Mouse (Mus musculus) midbrain, embryonic 11.5 days (tissue): Measurements from ENCODE around the gene D17H6S53E. TPM values are rescaled to one million over a fixed set of nuclear protein-coding genes. Genes with fewer than 3 reads are reported as not detected.

ENCODE experiments used
- ATAC-seq: fragments of 200-750 bp; cut with Nextera tagmentation; 2 replicates; pipeline ENCODE4 v1.8.0; 2017; ENCODE audit warnings: moderate TSS enrichment, moderate library complexity; ENCODE audit not compliant: low FRiP score
- DNase-seq: peaks from one replicate; pipeline ENCODE4 v3.0.0; 2015; ENCODE audit warnings: low spot score; ENCODE audit errors: missing footprints
- H3K27ac ChIP-seq: fragments of 300-500 bp; sonication (generic); 2 replicates; pipeline ENCODE4 v1.5.1; 2014; ENCODE audit warnings: low read depth, low read length
- H3K27me3 ChIP-seq: fragments of 300-500 bp; sonication (generic); 2 replicates; pipeline ENCODE4 v1.6.1; 2014; ENCODE audit warnings: mild to moderate bottlenecking, low read length, moderate library complexity, mixed read lengths; ENCODE audit not compliant: control insufficient read depth, insufficient read depth
- H3K36me3 ChIP-seq: fragments of 300-500 bp; sonication (generic); 2 replicates; pipeline ENCODE4 v1.6.1; 2014; ENCODE audit warnings: mild to moderate bottlenecking, low read length, moderate library complexity, mixed read lengths; ENCODE audit not compliant: control insufficient read depth, insufficient read depth
- H3K4me1 ChIP-seq: fragments of 300-500 bp; sonication (generic); 2 replicates; pipeline ENCODE4 v1.6.1; 2014; ENCODE audit warnings: low read length; ENCODE audit not compliant: control insufficient read depth, insufficient read depth
- H3K4me2 ChIP-seq: fragments of 300-500 bp; sonication (generic); 2 replicates; pipeline ENCODE4 v1.6.1; 2014; ENCODE audit warnings: mild to moderate bottlenecking, moderate library complexity
- H3K4me3 ChIP-seq: fragments of 300-500 bp; sonication (generic); 2 replicates; pipeline ENCODE4 v1.5.1; 2014; ENCODE audit warnings: low read depth, low read length
- H3K9ac ChIP-seq: fragments of 300-500 bp; sonication (generic); 2 replicates; pipeline ENCODE4 v1.6.1; 2014; ENCODE audit warnings: low read length
- H3K9me3 ChIP-seq: fragments of 300-500 bp; sonication (generic); 2 replicates; pipeline ENCODE4 v1.6.1; 2016; ENCODE audit warnings: low read length; ENCODE audit not compliant: control insufficient read depth
- WGBS: fragments of 180-500 bp; shearing (Covaris S2); extraction: QIAGEN DNeasy Blood & Tissue Kit; methylation state at CpG from one replicate; pipeline ENCODE4 v1.1.7; 2014; 5-methylcytosine and 5-hydroxymethylcytosine counted together
- polyA plus RNA-seq: library from polyadenylated mRNA; unstranded; fragments of >200 nt; fragmentation: Nextera tagmentation; extraction: Ambion mirVana; gene quantifications from 2 replicates; pipeline ENCODE4 v1.2.1, GENCODE M21; 2014

Gene D17H6S53E
- polyA plus RNA-seq, 1 experiment from 2014 or later, result 8.1 TPM

GRCm38 (mm10) chr17:35152121-35152520 is 25.9 kb downstream of the D17H6S53E start:
- ATAC-seq (no peak), DNase-seq (no peak)
- no peak overlapping the region for H3K4me3 ChIP-seq
- peaks cover 67% of the 10 kb centered on the region for H3K36me3 ChIP-seq
- no peak overlapping the region for H3K4me2 ChIP-seq
- no peak overlapping the region for H3K27ac ChIP-seq
- H3K9ac ChIP-seq, result no peak overlapping the region
- H3K4me1 ChIP-seq, result no peaks in the 10 kb centered on the region
- H3K9me3 ChIP-seq, result no peaks in the 10 kb centered on the region
- no peaks in the 10 kb centered on the region for H3K27me3 ChIP-seq
- 96% methylated on average over 4 of the region's 4 CpGs for WGBS

DNA sequence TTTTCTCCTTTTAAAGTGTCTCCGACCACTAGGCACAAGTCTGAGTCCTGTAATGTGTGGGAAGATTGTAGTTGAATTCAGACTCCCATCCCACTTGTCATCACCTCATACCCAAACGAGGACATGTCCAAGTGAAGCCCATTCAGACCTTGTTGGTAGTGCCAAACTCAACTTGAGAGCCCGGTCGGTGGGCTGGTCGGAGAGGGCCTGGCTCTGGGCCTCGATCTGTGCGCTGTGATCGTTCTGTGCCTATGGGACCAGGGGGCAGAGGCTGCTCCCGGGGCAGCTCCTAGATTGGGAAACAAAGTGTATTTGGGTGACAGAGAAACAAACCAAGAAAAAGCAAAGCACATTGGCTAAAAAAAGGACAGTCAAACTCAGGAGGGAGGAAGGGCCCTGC is 26.9 kb downstream of the D17H6S53E start:
- ATAC-seq, result no peak
- peaks cover 76% of the 10 kb centered on the region for H3K36me3 ChIP-seq
- H3K9ac ChIP-seq, result no peak overlapping the region
- H3K9me3 ChIP-seq, result no peaks in the 10 kb centered on the region
- H3K27ac ChIP-seq, result no peak overlapping the region
- H3K27me3 ChIP-seq, result no peaks in the 10 kb centered on the region
- H3K4me2 ChIP-seq, result no peak overlapping the region
- 94% methylated on average over 9 of the region's 9 CpGs for WGBS
- no peak for DNase-seq
- no peaks in the 10 kb centered on the region for H3K4me1 ChIP-seq
- no peak overlapping the region for H3K4me3 ChIP-seq

GRCm38 (mm10) chr17:35153931-35154330 is 27.8 kb downstream of the D17H6S53E start:
- no peak overlapping the region for H3K27ac ChIP-seq
- no peak overlapping the region for H3K4me3 ChIP-seq
- no peak overlapping the region for H3K9ac ChIP-seq
- ATAC-seq, result no peak
- no peaks in the 10 kb centered on the region for H3K4me1 ChIP-seq
- peaks cover 84% of the 10 kb centered on the region for H3K36me3 ChIP-seq
- no peak for DNase-seq
- H3K4me2 ChIP-seq, result no peak overlapping the region
- 92% methylated on average over 4 of the region's 4 CpGs for WGBS
- H3K9me3 ChIP-seq, result no peaks in the 10 kb centered on the region
- no peaks in the 10 kb centered on the region for H3K27me3 ChIP-seq

GRCm38 (mm10) chr17:35154616-35155015 is 28.4 kb downstream of the D17H6S53E start:
- Histone ChIP-seq H3K4me3 (no peak overlapping the region), H3K9me3 (no peaks in the 10 kb centered on the region), H3K27ac (no peak overlapping the region), H3K4me2 (no peak overlapping the region), H3K27me3 (no peaks in the 10 kb centered on the region), H3K9ac (no peak overlapping the region), H3K36me3 (peaks cover 83% of the 10 kb centered on the region), H3K4me1 (no peaks in the 10 kb centered on the region)
- 75% methylated on average over 7 of the region's 7 CpGs for WGBS
- DNase-seq (no peak), ATAC-seq (no peak)

GRCm38 (mm10) chr17:35155451-35155850 is 29.3 kb downstream of the D17H6S53E start:
- no peaks in the 10 kb centered on the region for H3K4me1 ChIP-seq
- no peak overlapping the region for H3K4me2 ChIP-seq
- no peak overlapping the region for H3K9ac ChIP-seq
- H3K9me3 ChIP-seq, result no peaks in the 10 kb centered on the region
- H3K27me3 ChIP-seq, result no peaks in the 10 kb centered on the region
- DNase-seq (no peak), ATAC-seq (no peak)
- 96% methylated on average over 12 of the region's 12 CpGs for WGBS
- H3K36me3 ChIP-seq, result peaks cover 83% of the 10 kb centered on the region
- H3K27ac ChIP-seq, result no peak overlapping the region
- no peak overlapping the region for H3K4me3 ChIP-seq

GRCm38 (mm10) chr17:35156461-35157200 is 30.5 kb downstream of the D17H6S53E start:
- no peaks in the 10 kb centered on the region for H3K9me3 ChIP-seq
- ATAC-seq (no peak), DNase-seq (no peak)
- WGBS, result 93% methylated on average over 33 of the region's 33 CpGs
- no peak overlapping the region for H3K27ac ChIP-seq
- H3K4me3 ChIP-seq, result no peak overlapping the region
- peaks cover 2% of the 10 kb centered on the region; the same call in 1 of the 2 replicates for H3K4me1 ChIP-seq
- peaks cover 88% of the 10 kb centered on the region for H3K36me3 ChIP-seq
- H3K4me2 ChIP-seq, result no peak overlapping the region
- no peaks in the 10 kb centered on the region for H3K27me3 ChIP-seq
- no peak overlapping the region for H3K9ac ChIP-seq

GRCm38 (mm10) chr17:35157254-35157653 is 31.1 kb downstream of the D17H6S53E start:
- Histone ChIP-seq H3K27me3 (no peaks in the 10 kb centered on the region), H3K9ac (no peak overlapping the region)
- 94% methylated on average over 8 of the region's 8 CpGs for WGBS

GRCm38 (mm10) chr17:35157661-35158175 is 31.5 kb downstream of the D17H6S53E start:
- peaks cover 85% of the 10 kb centered on the region for H3K36me3 ChIP-seq
- no peak overlapping the region for H3K4me2 ChIP-seq
- 97% methylated on average over 8 of the region's 8 CpGs for WGBS
- DNase-seq (no peak), ATAC-seq (no peak)
- H3K27me3 ChIP-seq, result no peaks in the 10 kb centered on the region
- peaks cover 7% of the 10 kb centered on the region for H3K4me1 ChIP-seq
- H3K27ac ChIP-seq, result no peak overlapping the region
- H3K9me3 ChIP-seq, result no peaks in the 10 kb centered on the region
- no peak overlapping the region for H3K4me3 ChIP-seq
- H3K9ac ChIP-seq, result no peak overlapping the region

More at GRCm38 (mm10) chr17:35157254-35157653, 31.1 kb downstream of the D17H6S53E start:
- peaks cover 4% of the 10 kb centered on the region; the same call in 1 of the 2 replicates for H3K4me1 ChIP-seq
- peaks cover 89% of the 10 kb centered on the region for H3K36me3 ChIP-seq
- DNase-seq (no peak), ATAC-seq (no peak)
- no peak overlapping the region for H3K27ac ChIP-seq
- H3K4me3 ChIP-seq, result no peak overlapping the region
- H3K9me3 ChIP-seq, result no peaks in the 10 kb centered on the region
- H3K4me2 ChIP-seq, result no peak overlapping the region

- Histone ChIP-seq H3K36me3 (peaks cover 72% of the 10 kb centered on the region), H3K9me3 (no peaks in the 10 kb centered on the region), H3K27ac (no peak overlapping the region), H3K27me3 (no peaks in the 10 kb centered on the region), H3K4me3 (no peak overlapping the region), H3K9ac (no peak overlapping the region), H3K4me1 (peaks cover 13% of the 10 kb centered on the region), H3K4me2 (no peak overlapping the region)
- 96% methylated on average over 16 of the region's 16 CpGs for WGBS
- ATAC-seq (no peak), DNase-seq (no peak)
Measured at GRCm38 (mm10) chr17:35158850-35159593, 32.8 kb downstream of the D17H6S53E start.
